Mouse (Mus musculus) kidney, embryonic 14.5 days (tissue): ENCODE results near the gene Tnfsf4. TPM values are rescaled to one million over a fixed set of nuclear protein-coding genes. Genes with fewer than 3 reads are reported as not detected.

Source experiments
- ATAC-seq: fragments of 200-750 bp; cut with Nextera tagmentation; 2 replicates; pipeline ENCODE4 v1.8.0; 2017; ENCODE audit warnings: moderate number of reproducible peaks, mild to moderate bottlenecking, moderate TSS enrichment, moderate library complexity; ENCODE audit not compliant: low FRiP score, low TSS enrichment
- H3K27ac ChIP-seq: fragments of 300-500 bp; sonication (generic); 2 replicates; pipeline ENCODE4 v1.5.1; 2014; ENCODE audit warnings: low read depth, mild to moderate bottlenecking, low read length, moderate library complexity, mixed read lengths
- H3K27me3 ChIP-seq: fragments of 300-500 bp; sonication (generic); 2 replicates; pipeline ENCODE4 v1.6.1; 2014; ENCODE audit warnings: mild to moderate bottlenecking, low read length; ENCODE audit not compliant: control insufficient read depth, insufficient read depth
- H3K36me3 ChIP-seq: fragments of 300-500 bp; sonication (generic); 2 replicates; pipeline ENCODE4 v1.6.1; 2014; ENCODE audit warnings: low read length, mixed read lengths; ENCODE audit not compliant: control insufficient read depth, insufficient read depth
- H3K4me1 ChIP-seq: fragments of 300-500 bp; sonication (generic); 2 replicates; pipeline ENCODE4 v1.6.1; 2014; ENCODE audit warnings: low read length, mixed read lengths; ENCODE audit not compliant: control insufficient read depth, insufficient read depth
- H3K4me2 ChIP-seq: fragments of 300-500 bp; sonication (generic); replicated peaks from 2 replicates; pipeline ENCODE4 v1.6.1; 2014; ENCODE audit warnings: low read depth, mild to moderate bottlenecking, low read length
- H3K4me3 ChIP-seq: fragments of 300-500 bp; sonication (generic); 2 replicates; pipeline ENCODE4 v1.5.1; 2014; ENCODE audit warnings: mild to moderate bottlenecking, low read length
- H3K9ac ChIP-seq: fragments of 300-500 bp; sonication (generic); 2 replicates; pipeline ENCODE4 v1.6.1; 2014; ENCODE audit warnings: low read depth, mild to moderate bottlenecking, low read length, moderate library complexity
- H3K9me3 ChIP-seq: fragments of 300-500 bp; sonication (generic); 2 replicates; pipeline ENCODE4 v1.6.1; 2016; ENCODE audit warnings: low read length; ENCODE audit not compliant: control insufficient read depth
- WGBS: fragments of 180-500 bp; shearing (Covaris S2); extraction: QIAGEN DNeasy Blood & Tissue Kit; methylation state at CpG from one replicate; pipeline ENCODE4 v1.1.7; 2014; 5-methylcytosine and 5-hydroxymethylcytosine counted together
- polyA plus RNA-seq: library from polyadenylated mRNA; unstranded; fragments of >200 nt; fragmentation: Nextera tagmentation; extraction: Ambion mirVana; gene quantifications from 2 replicates; pipeline ENCODE4 v1.2.1, GENCODE M21; 2014

Gene Tnfsf4
- polyA plus RNA-seq, 1 experiment from 2014 or later: 0.26 TPM

GRCm38 (mm10) chr1:161427057-161427311, 31.8 kb downstream of the Tnfsf4 start:
- H3K4me2 ChIP-seq: no peak overlapping the region
- H3K27ac ChIP-seq: no peak overlapping the region
- no peak for ATAC-seq

GRCm38 (mm10) chr1:161435781-161436180, 40.6 kb downstream of the Tnfsf4 start:
- no peaks in the 10 kb centered on the region for H3K27me3 ChIP-seq
- no peak overlapping the region for H3K27ac ChIP-seq
- no peaks in the 10 kb centered on the region for H3K9me3 ChIP-seq
- no peak overlapping the region for H3K4me3 ChIP-seq
- 75% methylated on average over 2 of the region's 2 CpGs for WGBS
- no peak overlapping the region for H3K4me2 ChIP-seq
- no peak for ATAC-seq
- no peaks in the 10 kb centered on the region for H3K36me3 ChIP-seq
- no peaks in the 10 kb centered on the region for H3K4me1 ChIP-seq
- H3K9ac ChIP-seq: no peak overlapping the region

More at GRCm38 (mm10) chr1:161427057-161427311, 31.8 kb downstream of the Tnfsf4 start:
- H3K9me3 ChIP-seq: no peaks in the 10 kb centered on the region
- no peaks in the 10 kb centered on the region for H3K4me1 ChIP-seq
- no peaks in the 10 kb centered on the region for H3K36me3 ChIP-seq
- H3K4me3 ChIP-seq: no peak overlapping the region
- no peaks in the 10 kb centered on the region for H3K27me3 ChIP-seq
- WGBS: 70% methylated on average over 1 of the region's 1 CpGs
- no peak overlapping the region for H3K9ac ChIP-seq

GRCm38 (mm10) chr1:161436503-161436902, 41.3 kb downstream of the Tnfsf4 start:
- no peak for ATAC-seq

GRCm38 (mm10) chr1:161444858-161445257, 49.6 kb downstream of the Tnfsf4 start:
- peak overlapping the region; percentile 44 for H3K27ac ChIP-seq

More at GRCm38 (mm10) chr1:161436503-161436902, 41.3 kb downstream of the Tnfsf4 start:
- no peak overlapping the region for H3K4me2 ChIP-seq
- no peaks in the 10 kb centered on the region for H3K36me3 ChIP-seq
- whole genome bisulfite sequencing: 78% methylated on average over 6 of the region's 6 CpGs
- no peak overlapping the region for H3K4me3 ChIP-seq
- H3K27ac ChIP-seq: no peak overlapping the region
- H3K9me3 ChIP-seq: no peaks in the 10 kb centered on the region
- H3K4me1 ChIP-seq: no peaks in the 10 kb centered on the region
- H3K27me3 ChIP-seq: no peaks in the 10 kb centered on the region
- H3K9ac ChIP-seq: no peak overlapping the region

GRCm38 (mm10) chr1:161451683-161452245, 56.6 kb downstream of the Tnfsf4 start:
- Histone ChIP-seq H3K9me3 (peaks cover 4% of the 10 kb centered on the region; the same call in 1 of the 2 replicates), H3K4me2 (no peak overlapping the region), H3K27me3 (no peaks in the 10 kb centered on the region), H3K9ac (no peak overlapping the region), H3K4me3 (no peak overlapping the region), H3K36me3 (no peaks in the 10 kb centered on the region), H3K27ac (no peak overlapping the region), H3K4me1 (no peaks in the 10 kb centered on the region)
- 58% methylated on average over 3 of the region's 3 CpGs for WGBS
- no peak for ATAC-seq

More at GRCm38 (mm10) chr1:161444858-161445257, 49.6 kb downstream of the Tnfsf4 start:
- no peaks in the 10 kb centered on the region for H3K4me1 ChIP-seq
- H3K27me3 ChIP-seq: no peaks in the 10 kb centered on the region
- H3K36me3 ChIP-seq: no peaks in the 10 kb centered on the region
- no peak overlapping the region for H3K9ac ChIP-seq
- no peaks in the 10 kb centered on the region for H3K9me3 ChIP-seq
- H3K4me3 ChIP-seq: no peak overlapping the region
- ATAC-seq: peak; percentile 79
- H3K4me2 ChIP-seq: no peak overlapping the region
- 72% methylated on average over 7 of the region's 7 CpGs for WGBS

GRCm38 (mm10) chr1:161452250-161452649, 57.0 kb downstream of the Tnfsf4 start:
- no peak overlapping the region for H3K9ac ChIP-seq
- no peaks in the 10 kb centered on the region for H3K27me3 ChIP-seq
- no peaks in the 10 kb centered on the region for H3K4me1 ChIP-seq
- WGBS: 94% methylated on average over 1 of the region's 1 CpGs
- H3K4me3 ChIP-seq: no peak overlapping the region
- H3K27ac ChIP-seq: no peak overlapping the region
- no peaks in the 10 kb centered on the region for H3K36me3 ChIP-seq
- ATAC-seq: no peak
- H3K4me2 ChIP-seq: no peak overlapping the region
- peaks cover 4% of the 10 kb centered on the region; the same call in 1 of the 2 replicates for H3K9me3 ChIP-seq

GRCm38 (mm10) chr1:161463388-161464085, 68.3 kb downstream of the Tnfsf4 start:
- ATAC-seq: peak; percentile 49; the same call in 1 of the 2 replicates
- H3K27ac ChIP-seq: no peak overlapping the region
- WGBS: 60% methylated on average over 2 of the region's 2 CpGs

More at GRCm38 (mm10) chr1:161463388-161464085, 68.3 kb downstream of the Tnfsf4 start:
- no peaks in the 10 kb centered on the region for H3K9me3 ChIP-seq
- no peak overlapping the region for H3K4me2 ChIP-seq
- H3K36me3 ChIP-seq: no peaks in the 10 kb centered on the region
- no peak overlapping the region for H3K4me3 ChIP-seq
- no peaks in the 10 kb centered on the region for H3K27me3 ChIP-seq
- H3K9ac ChIP-seq: no peak overlapping the region
- peaks cover 10% of the 10 kb centered on the region; the same call in 1 of the 2 replicates for H3K4me1 ChIP-seq

Other genes with a start within 250 kb of the Tnfsf4 start
- gene Tex50, start 236.1 kb upstream of the Tnfsf4 start, polyA plus RNA-seq: 0.45 and 0.63 TPM in 2 replicates
- 526 and 601 TPM in 2 replicates for gene Prdx6, start 144.2 kb upstream of the Tnfsf4 start, polyA plus RNA-seq
- gene Tnfsf18, start 99.2 kb downstream of the Tnfsf4 start, polyA plus RNA-seq: not detected in 2 replicates